Mouse (Mus musculus) adrenal gland, adult (tissue): ENCODE results near the gene Wfdc6a.

Experiments
- DNase-seq, 2 experiments: peaks; one replicate each; pipeline ENCODE4 v3.0.0; 2022 to 2023; ENCODE audit warnings: low spot score in 1 of 2; ENCODE audit not compliant: inconsistent age in 2 of 2

The Wfdc6a gene

GRCm38 (mm10) chr2:164550895-164551269 lies 34.4 kb downstream of the Wfdc6a start:
- DNase-seq = no peak

DNA sequence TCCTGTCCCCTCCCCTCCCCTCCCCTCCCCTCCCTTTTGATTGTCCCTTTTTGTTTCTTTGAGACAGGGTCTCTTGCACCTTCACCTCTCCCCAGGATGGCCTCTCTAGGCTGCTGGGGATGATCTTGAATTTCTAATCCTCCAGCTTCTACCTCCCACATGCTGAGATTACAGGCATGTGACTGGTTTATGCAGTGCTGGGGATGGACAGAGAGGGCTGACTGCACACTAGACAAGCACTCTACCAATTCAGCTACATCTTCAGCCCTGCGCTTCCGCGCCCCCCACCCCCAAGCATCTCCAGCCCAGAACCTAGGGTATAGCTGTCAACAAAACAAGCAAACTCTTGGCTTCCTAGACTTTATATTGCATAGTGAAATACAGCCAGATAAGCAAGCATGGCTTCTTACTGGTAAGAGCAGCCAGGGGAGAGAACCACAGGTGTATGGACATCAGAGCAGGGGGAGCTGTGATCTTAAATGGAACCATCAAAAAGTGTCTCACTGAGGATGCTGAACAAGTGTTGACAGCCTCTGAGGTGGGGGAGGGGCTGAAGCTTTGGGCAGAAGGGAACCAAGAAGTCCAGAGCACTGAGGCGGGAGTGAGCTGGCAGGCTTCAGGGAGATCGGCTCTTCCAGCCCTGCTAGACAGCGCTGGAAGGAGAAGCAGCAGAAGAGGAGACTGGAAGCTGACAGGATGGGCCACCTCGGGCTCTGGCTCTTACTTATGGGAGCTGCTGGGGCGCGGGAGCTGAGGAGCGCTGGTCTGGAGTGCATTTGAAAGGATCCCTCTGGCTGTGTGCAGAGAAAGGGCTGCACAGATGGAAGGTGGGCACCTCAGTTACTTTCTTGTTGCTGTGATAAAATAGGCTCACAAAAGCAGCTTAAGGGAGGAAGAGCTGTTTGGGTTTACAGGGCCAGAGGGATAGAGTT lies 35.0 kb downstream of the Wfdc6a start:
- no peak for DNase-seq

- no peak for DNase-seq
Observed at GRCm38 (mm10) chr2:164549338-164549737, 35.9 kb downstream of the Wfdc6a start.

DNA sequence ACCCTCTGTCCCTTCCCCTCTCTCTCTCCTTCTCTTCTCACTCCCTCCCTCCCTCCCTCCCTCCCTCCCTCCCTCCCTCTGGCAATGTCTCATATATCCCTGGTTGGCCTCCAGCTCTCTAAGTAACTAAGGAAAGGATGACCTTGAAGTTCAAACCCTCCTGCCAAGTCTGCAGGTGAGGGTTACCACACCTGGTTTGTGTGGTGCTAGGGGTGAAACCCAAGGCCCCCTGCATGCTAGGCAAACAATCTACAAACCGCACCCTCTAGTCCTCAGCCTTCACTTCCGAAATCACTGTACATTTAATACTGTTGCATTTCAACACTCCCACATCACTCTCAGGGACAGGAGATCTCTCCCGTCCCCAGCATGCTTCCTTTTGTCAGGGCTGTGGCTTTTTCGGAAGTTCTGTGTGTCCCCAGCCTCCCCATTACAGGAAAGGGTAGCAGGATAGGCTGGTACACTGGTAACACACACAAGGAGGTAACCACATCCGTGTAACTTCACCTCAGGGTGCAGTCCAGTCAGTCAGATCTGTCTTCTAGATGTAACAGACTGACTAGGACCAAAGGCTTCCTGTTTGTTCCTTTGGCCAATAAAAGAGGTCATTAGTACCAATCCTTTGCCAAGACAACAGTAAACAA lies 40.7 kb downstream of the Wfdc6a start:
- DNase-seq = no peak

DNA sequence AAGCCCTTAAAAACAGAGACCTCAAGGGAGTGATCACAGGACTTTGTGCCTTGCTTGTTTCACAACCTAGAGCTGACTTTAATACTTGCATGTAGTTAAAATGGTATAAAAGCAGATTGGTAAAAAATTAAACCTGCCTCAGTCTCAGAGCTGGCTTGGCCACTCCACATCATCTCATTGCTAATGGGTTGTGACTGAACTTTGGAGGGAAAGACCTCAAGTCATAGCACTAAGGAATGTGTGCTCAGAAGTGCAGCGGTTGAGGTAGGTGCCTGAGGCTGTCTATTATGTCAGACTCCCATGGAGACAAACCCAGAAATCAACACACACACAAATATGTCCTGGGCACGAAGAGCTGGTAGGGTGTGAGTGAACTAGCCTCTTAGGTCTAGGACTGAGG lies 41.5 kb downstream of the Wfdc6a start:
- no peak for DNase-seq

DNA sequence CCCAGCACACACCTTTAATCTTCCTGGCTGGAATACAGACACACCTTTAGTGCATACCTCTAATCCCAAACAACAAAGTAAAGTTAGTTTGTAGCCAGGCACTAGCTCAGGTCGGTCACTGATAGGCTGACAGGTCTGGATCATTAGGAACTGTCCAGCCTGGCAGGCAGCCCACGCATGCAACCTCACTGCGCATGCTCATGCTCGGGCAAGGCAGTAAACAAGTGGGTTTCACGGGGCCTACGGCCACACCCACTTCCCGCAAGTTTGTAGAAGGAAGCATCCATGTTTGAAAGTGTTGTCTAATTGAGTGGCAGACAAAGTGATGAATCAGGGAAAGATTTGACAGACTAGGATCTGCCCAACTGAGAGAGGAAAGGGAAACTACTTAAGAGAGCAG lies 42.6 kb downstream of the Wfdc6a start:
- no peak for DNase-seq

DNA sequence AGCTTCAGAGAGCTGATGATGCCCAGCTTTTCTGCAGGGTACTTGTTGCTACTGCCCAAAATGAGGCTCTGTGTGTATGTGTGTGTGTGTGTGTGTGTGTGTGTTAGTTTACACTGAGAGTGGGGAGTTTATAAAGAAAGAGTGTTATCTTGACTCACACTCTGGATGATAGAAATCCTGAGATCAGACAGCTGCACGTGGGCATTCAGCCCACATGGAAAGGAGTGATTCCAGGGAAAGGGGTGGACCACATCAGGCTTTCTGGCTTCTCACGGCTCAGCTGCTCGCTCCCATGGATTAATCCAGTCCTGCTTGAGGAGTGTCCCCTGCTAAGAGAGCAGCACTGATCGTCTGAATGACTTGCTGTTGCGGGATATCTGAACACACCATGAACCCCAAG lies 43.1 kb downstream of the Wfdc6a start:
- DNase-seq = no peak

GRCm38 (mm10) chr2:164540652-164541427 lies 44.4 kb downstream of the Wfdc6a start:
- no peak for DNase-seq

- DNase-seq = no peak
Observed at GRCm38 (mm10) chr2:164537003-164537402, 48.2 kb downstream of the Wfdc6a start.

DNA sequence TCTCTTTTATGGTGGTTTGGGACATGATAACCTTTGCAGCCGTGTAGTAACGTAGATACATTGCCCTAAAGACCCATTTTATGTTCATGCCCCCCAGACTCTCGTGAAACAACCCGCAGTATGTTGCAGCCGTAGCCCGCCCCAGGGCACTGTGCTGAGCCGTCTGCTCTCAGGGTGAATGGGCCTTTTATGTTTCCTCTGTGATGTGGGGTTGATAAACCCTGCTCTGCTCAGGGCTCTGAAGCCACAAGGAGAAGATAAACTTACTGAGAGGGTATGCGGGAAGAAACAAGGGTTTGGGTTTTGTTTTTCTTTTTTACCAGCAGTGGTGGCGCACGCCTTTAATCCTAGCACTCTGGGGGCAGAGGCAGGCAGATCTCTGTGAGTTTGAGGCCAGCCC lies 50.9 kb downstream of the Wfdc6a start:
- no peak for DNase-seq

DNA sequence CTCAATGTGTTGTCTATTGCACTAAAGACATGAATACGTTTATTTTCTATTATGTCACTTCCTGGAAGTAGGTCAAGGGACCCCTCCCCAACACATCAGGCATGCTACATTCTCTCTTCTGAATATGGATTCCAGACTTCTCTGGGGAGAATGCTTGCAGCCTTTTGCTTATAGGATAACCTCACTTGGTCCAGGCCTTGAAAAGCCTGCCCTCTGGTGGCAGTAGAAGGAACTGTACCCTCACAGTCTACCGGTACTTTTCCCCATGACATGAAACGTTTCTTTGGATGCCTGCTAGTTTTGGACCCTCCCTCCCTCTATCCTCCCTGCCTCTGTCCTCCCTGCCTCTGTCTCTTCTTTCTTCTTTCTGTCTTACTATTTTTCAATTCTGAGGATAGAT lies 54.1 kb downstream of the Wfdc6a start:
- peak; percentile 55 to 87 for DNase-seq
